Mouse (Mus musculus): ENCODE measurements around the gene Cux2. TPM values are rescaled to one million over a fixed set of nuclear protein-coding genes. Genes with fewer than 3 reads are reported as not detected.

Gene Cux2
- polyA plus RNA-seq, 1 experiment from 2014 or later: 10.1 TPM

- Histone ChIP-seq H3K9ac (peak within 1 kb of the TSS; percentile 88), H3K4me3 (peak within 1 kb of the TSS; percentile 85), H3K4me1 (replicated peaks) (peaks cover 56% of the 10 kb centered on the region), H3K27ac (ENCODE audit: poor library complexity, severe bottlenecking) (peak within 1 kb of the TSS; percentile 87), H3K9me3 (replicated peaks) (no peaks in the 10 kb centered on the region), H3K36me3 (no peaks in the 10 kb centered on the region), H3K4me2 (peak within 1 kb of the TSS; percentile 98), H3K27me3 (replicated peaks) (no peaks in the 10 kb centered on the region)
- peak; percentile 24 for ATAC-seq (ENCODE audit: insufficient number of reproducible peaks, low FRiP score)
- WGBS: 1% methylated on average over 35 of the region's 35 CpGs
Observed at GRCm38 (mm10) chr5:121837441-121838340, 212.2 kb downstream of the Cux2 start, which contains the start of gene Sh2b3. Sh2b3 (minus strand) TSS chr5:121837646.

GRCm38 (mm10) chr5:121836692-121837415 is 213.0 kb downstream of the Cux2 start:
- Histone ChIP-seq H3K4me1 (replicated peaks) (peaks cover 58% of the 10 kb centered on the region), H3K4me3 (peak overlapping the region; percentile 85), H3K27me3 (replicated peaks) (no peaks in the 10 kb centered on the region), H3K36me3 (peaks cover 2% of the 10 kb centered on the region; the same call in 1 of the 2 replicates), H3K9ac (peak overlapping the region; percentile 88), H3K4me2 (peak overlapping the region; percentile 98), H3K9me3 (replicated peaks) (no peaks in the 10 kb centered on the region), H3K27ac (ENCODE audit: poor library complexity, severe bottlenecking) (peak overlapping the region; percentile 87)
- ATAC-seq (ENCODE audit: insufficient number of reproducible peaks, low FRiP score): peak; percentile 91
- WGBS: under 1% methylated on average over 75 of the region's 77 CpGs

- peak overlapping the region; percentile 98 for H3K4me2 ChIP-seq
- peaks cover 4% of the 10 kb centered on the region; the same call in 1 of the 2 replicates for H3K36me3 ChIP-seq
- WGBS: 1% methylated on average over 48 of the region's 51 CpGs
- H3K9ac ChIP-seq: peak overlapping the region; percentile 88
- no peaks in the 10 kb centered on the region for H3K9me3 ChIP-seq (replicated peaks)
- peak overlapping the region; percentile 87 for H3K27ac ChIP-seq (ENCODE audit: poor library complexity, severe bottlenecking)
- H3K4me3 ChIP-seq: peak overlapping the region; percentile 85
- peaks cover 62% of the 10 kb centered on the region for H3K4me1 ChIP-seq (replicated peaks)
- ATAC-seq (ENCODE audit: insufficient number of reproducible peaks, low FRiP score): peak; percentile 12
- no peaks in the 10 kb centered on the region for H3K27me3 ChIP-seq (replicated peaks)
Observed at GRCm38 (mm10) chr5:121835949-121836691, 213.8 kb downstream of the Cux2 start.

- no peak for ATAC-seq (ENCODE audit: insufficient number of reproducible peaks, low FRiP score)
- Histone ChIP-seq H3K4me1 (replicated peaks) (peaks cover 62% of the 10 kb centered on the region), H3K27ac (ENCODE audit: poor library complexity, severe bottlenecking) (peak overlapping the region; percentile 87), H3K4me2 (peak overlapping the region; percentile 98), H3K36me3 (peaks cover 4% of the 10 kb centered on the region; the same call in 1 of the 2 replicates), H3K27me3 (replicated peaks) (no peaks in the 10 kb centered on the region), H3K9ac (peak overlapping the region; percentile 88), H3K4me3 (peak overlapping the region; percentile 85), H3K9me3 (replicated peaks) (no peaks in the 10 kb centered on the region)
- WGBS: 14% methylated on average over 12 of the region's 12 CpGs
Observed at GRCm38 (mm10) chr5:121834991-121835747, 214.7 kb downstream of the Cux2 start.

- Histone ChIP-seq H3K4me1 (replicated peaks) (peaks cover 65% of the 10 kb centered on the region), H3K9me3 (replicated peaks) (no peaks in the 10 kb centered on the region), H3K27ac (ENCODE audit: poor library complexity, severe bottlenecking) (peak overlapping the region; percentile 74), H3K4me3 (peak overlapping the region; percentile 85), H3K9ac (no peak overlapping the region), H3K36me3 (peaks cover 4% of the 10 kb centered on the region; the same call in 1 of the 2 replicates), H3K4me2 (peak overlapping the region; percentile 98), H3K27me3 (replicated peaks) (no peaks in the 10 kb centered on the region)
- ATAC-seq (ENCODE audit: insufficient number of reproducible peaks, low FRiP score): no peak
- 50% methylated on average over 7 of the region's 7 CpGs for WGBS
Observed at GRCm38 (mm10) chr5:121834241-121834606, 215.7 kb downstream of the Cux2 start.

GRCm38 (mm10) chr5:121833572-121834240 is 216.2 kb downstream of the Cux2 start:
- Histone ChIP-seq H3K4me2 (peak overlapping the region; percentile 98), H3K9ac (peak overlapping the region; percentile 53), H3K27ac (ENCODE audit: poor library complexity, severe bottlenecking) (peak overlapping the region; percentile 74), H3K36me3 (peaks cover 5% of the 10 kb centered on the region), H3K9me3 (replicated peaks) (no peaks in the 10 kb centered on the region), H3K4me1 (replicated peaks) (peaks cover 66% of the 10 kb centered on the region), H3K4me3 (peak overlapping the region; percentile 85), H3K27me3 (replicated peaks) (no peaks in the 10 kb centered on the region)
- ATAC-seq (ENCODE audit: insufficient number of reproducible peaks, low FRiP score): no peak
- 35% methylated on average over 10 of the region's 10 CpGs for WGBS

- H3K4me3 ChIP-seq: 0 out of 2 replicates have a peak overlapping the region, but pooled peaks have one; percentile 85
- peaks cover 11% of the 10 kb centered on the region for H3K36me3 ChIP-seq
- no peaks in the 10 kb centered on the region for H3K9me3 ChIP-seq (replicated peaks)
- 89% methylated on average over 2 of the region's 2 CpGs for WGBS
- peak overlapping the region; percentile 74 for H3K27ac ChIP-seq (ENCODE audit: poor library complexity, severe bottlenecking)
- H3K4me1 ChIP-seq (replicated peaks): peaks cover 66% of the 10 kb centered on the region
- peak overlapping the region; percentile 53 for H3K9ac ChIP-seq
- H3K4me2 ChIP-seq: peak overlapping the region; percentile 98
- ATAC-seq (ENCODE audit: insufficient number of reproducible peaks, low FRiP score): no peak
- no peaks in the 10 kb centered on the region for H3K27me3 ChIP-seq (replicated peaks)
Observed at GRCm38 (mm10) chr5:121833159-121833558, 216.7 kb downstream of the Cux2 start.

GRCm38 (mm10) chr5:121832376-121833155 is 217.3 kb downstream of the Cux2 start:
- no peak for ATAC-seq (ENCODE audit: insufficient number of reproducible peaks, low FRiP score)
- peak overlapping the region; percentile 53; the same call in 1 of the 2 replicates for H3K9ac ChIP-seq
- 62% methylated on average over 6 of the region's 6 CpGs for WGBS
- H3K4me2 ChIP-seq: peak overlapping the region; percentile 98
- no peak overlapping the region for H3K4me3 ChIP-seq
- no peaks in the 10 kb centered on the region for H3K9me3 ChIP-seq (replicated peaks)
- peak overlapping the region; percentile 74 for H3K27ac ChIP-seq (ENCODE audit: poor library complexity, severe bottlenecking)
- H3K27me3 ChIP-seq (replicated peaks): no peaks in the 10 kb centered on the region
- peaks cover 60% of the 10 kb centered on the region for H3K4me1 ChIP-seq (replicated peaks)
- H3K36me3 ChIP-seq: peaks cover 17% of the 10 kb centered on the region

GRCm38 (mm10) chr5:121831002-121831601 is 218.8 kb downstream of the Cux2 start:
- Histone ChIP-seq H3K36me3 (peaks cover 27% of the 10 kb centered on the region), H3K4me1 (replicated peaks) (peaks cover 59% of the 10 kb centered on the region), H3K4me3 (no peak overlapping the region), H3K9ac (no peak overlapping the region), H3K27me3 (replicated peaks) (no peaks in the 10 kb centered on the region), H3K4me2 (no peak overlapping the region), H3K9me3 (replicated peaks) (no peaks in the 10 kb centered on the region), H3K27ac (ENCODE audit: poor library complexity, severe bottlenecking) (no peak overlapping the region)
- 78% methylated on average over 6 of the region's 6 CpGs for WGBS
- ATAC-seq (ENCODE audit: insufficient number of reproducible peaks, low FRiP score): no peak

Measured in heart, embryonic 12.5 days (tissue).